Mouse (Mus musculus) heart, adult 9 months (tissue): ENCODE results near the gene Exosc3.
"Not testable (repeated sequence)": the region's sequence is repeated elsewhere in the genome, so short reads cannot be mapped to it uniquely, and the experiment has no call there.

Source experiments
- DNase-seq, 2 experiments: peaks; one replicate each; pipeline ENCODE4 v3.0.0; 2022; ENCODE audit warnings: low spot score in 2 of 2

Gene Exosc3

GRCm38 (mm10) chr4:45342286-45343155 is at the start of gene Exosc3:
TSS of gene Exosc3 (minus strand) at chr4:45342732.
- DNase-seq: peak in 1 of 2 experiments; percentile 29

- no peak for DNase-seq
Measured at GRCm38 (mm10) chr4:45392099-45392498, 49.6 kb upstream of the Exosc3 start.

- DNase-seq: not testable (repeated sequence)
Measured at GRCm38 (mm10) chr4:45387296-45387695, 44.8 kb upstream of the Exosc3 start.

- DNase-seq: not testable (repeated sequence)
Measured at GRCm38 (mm10) chr4:45382133-45382532, 39.6 kb upstream of the Exosc3 start.

- DNase-seq: not testable (repeated sequence)
Measured at GRCm38 (mm10) chr4:45380903-45381580, 38.5 kb upstream of the Exosc3 start.

- DNase-seq: no peak
Measured at GRCm38 (mm10) chr4:45376573-45376972, 34.0 kb upstream of the Exosc3 start.

GRCm38 (mm10) chr4:45374879-45375278 is 32.3 kb upstream of the Exosc3 start:
- DNase-seq: no peak

GRCm38 (mm10) chr4:45371261-45371660 is 28.7 kb upstream of the Exosc3 start:
- no peak for DNase-seq

- DNase-seq: no peak
Measured at GRCm38 (mm10) chr4:45356653-45357052, 14.1 kb upstream of the Exosc3 start.

GRCm38 (mm10) chr4:45341669-45342249 is 773 bp downstream of the Exosc3 start, which contains the start of gene Dcaf10:
TSS of gene Dcaf10 (plus strand) at chr4:45342101.
- peak; percentile 88 to 91 for DNase-seq

- no peak for DNase-seq
Measured at GRCm38 (mm10) chr4:45341226-45341625, 1.3 kb downstream of the Exosc3 start.

GRCm38 (mm10) chr4:45332466-45332865 is 10.1 kb downstream of the Exosc3 start:
- no peak for DNase-seq

GRCm38 (mm10) chr4:45331139-45331538 is 11.4 kb downstream of the Exosc3 start:
- DNase-seq: no peak

GRCm38 (mm10) chr4:45320159-45320816 is 22.2 kb downstream of the Exosc3 start:
- DNase-seq: peak; percentile 86 to 87

- DNase-seq: no peak
Measured at GRCm38 (mm10) chr4:45311056-45311455, 31.5 kb downstream of the Exosc3 start.

- no peak for DNase-seq
Measured at GRCm38 (mm10) chr4:45308606-45309005, 33.9 kb downstream of the Exosc3 start.

GRCm38 (mm10) chr4:45308046-45308445 is 34.5 kb downstream of the Exosc3 start:
- no peak for DNase-seq

GRCm38 (mm10) chr4:45305536-45305935 is 37.0 kb downstream of the Exosc3 start:
- DNase-seq: no peak

GRCm38 (mm10) chr4:45296662-45297564 is 45.6 kb downstream of the Exosc3 start, which contains the start of gene Trmt10b:
TSS of gene Trmt10b (plus strand) at chr4:45297127.
- DNase-seq: peak; percentile 56 to 63

GRCm38 (mm10) chr4:45287906-45288305 is 54.6 kb downstream of the Exosc3 start:
- DNase-seq: no peak

- DNase-seq: no peak
Measured at GRCm38 (mm10) chr4:45286318-45286717, 56.2 kb downstream of the Exosc3 start.
